Mouse (Mus musculus): ENCODE measurements around the gene Rab1b.

GRCm38 (mm10) chr19:5122492-5122891, 15.6 kb upstream of the Rab1b start:
- TF ChIP-seq CTCF (IDR thresholded peaks at IDR 0.05; ENCODE audit: borderline replicate concordance, insufficient read depth, low read length) (no peak), POLR2A (IDR thresholded peaks at IDR 0.05; ENCODE audit: low read depth, low read length) (no peak)
